Mouse (Mus musculus) regulatory T cell (primary cell): ENCODE data around the gene Yeats4.

Experiments used
- in situ Hi-C: fragments of 300-600 bp; cut with MboI, MseI; formaldehyde crosslinking; loops from one replicate; pipeline ENCODE4 v1.15.1; 2025; ENCODE audit warnings: high pct_unique_total_duplicates

The Yeats4 gene

DNA sequence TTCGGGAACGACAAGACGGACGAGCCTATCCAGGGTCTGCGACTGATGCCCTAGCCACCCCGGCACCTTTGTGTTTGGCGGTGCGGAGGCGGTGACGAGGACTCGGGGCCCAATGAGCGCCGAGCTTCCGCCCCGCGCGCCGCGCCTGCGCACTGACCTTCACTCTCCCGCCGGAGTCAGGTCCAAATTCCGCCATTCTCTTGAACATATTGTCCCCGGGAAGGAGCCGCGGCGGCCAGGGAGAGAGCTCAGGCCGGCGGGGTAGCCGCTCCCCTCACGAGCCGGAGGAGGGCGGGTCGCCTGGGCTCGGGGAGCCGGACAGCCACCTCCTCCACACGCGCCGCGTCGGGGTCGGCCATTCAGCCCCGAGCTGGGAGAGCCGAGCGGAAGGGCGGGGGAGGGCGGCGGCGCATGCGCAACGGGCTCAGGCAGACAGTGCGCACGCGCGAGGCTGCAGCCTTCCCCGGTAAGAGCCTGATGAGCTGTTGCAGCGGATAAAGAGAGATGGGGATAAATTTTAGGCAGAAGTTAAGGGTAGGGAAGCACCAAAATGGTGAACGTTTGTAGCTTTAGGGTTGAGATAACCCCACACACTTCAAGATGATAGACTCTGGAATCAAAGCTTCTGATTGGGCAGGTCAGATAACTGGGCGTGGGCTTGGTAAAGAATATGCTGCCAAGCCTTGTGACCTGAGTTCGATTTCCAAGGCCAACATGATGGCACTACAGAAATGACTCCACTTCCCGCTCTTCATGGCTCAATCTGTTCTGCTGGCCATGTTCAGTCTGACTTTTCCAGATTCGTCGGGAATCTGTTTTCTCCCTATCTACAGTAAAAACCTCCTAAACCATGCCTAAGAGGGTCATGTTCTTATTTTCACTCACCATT is at the start of gene Yeats4:
Gene Yeats4, minus strand, starts transcription at position 406 of the 889 bp plus-strand sequence.
- in situ Hi-C loops = loop anchor here (25.0 kb wide), 1 partner anchor 187 kb away; the partner anchor contains the start of gene Lrrc10

DNA sequence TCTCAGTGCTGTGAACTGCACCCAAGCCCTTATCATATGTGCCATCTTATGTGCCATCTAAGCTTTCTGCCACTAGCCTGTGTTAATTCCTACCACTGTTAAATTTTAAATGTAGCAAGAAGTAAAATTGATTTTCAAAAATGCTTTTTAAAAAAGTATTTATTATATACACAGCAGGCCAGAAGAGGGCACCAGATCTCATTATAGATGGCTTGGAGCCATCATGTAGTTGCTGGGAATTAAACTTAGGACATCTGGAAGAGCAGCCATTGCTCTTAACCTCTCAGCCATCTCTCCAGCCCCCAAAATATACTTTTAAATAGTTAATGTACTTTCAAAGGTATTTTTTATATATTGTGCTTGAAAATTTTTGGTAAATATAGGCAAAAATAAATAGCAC is 47.7 kb upstream of the Yeats4 start:
- in situ Hi-C loops = no loop called here

- in situ Hi-C loops = no loop called here
Observed at GRCm38 (mm10) chr10:117259870-117260269, 35.6 kb upstream of the Yeats4 start.

GRCm38 (mm10) chr10:117238603-117239002 is 14.3 kb upstream of the Yeats4 start, which contains the start of gene 9530003J23Rik:
Gene 9530003J23Rik, minus strand, starts transcription at chr10:117238703.
- in situ Hi-C loops = no loop called here

- in situ Hi-C loops = no loop called here
Observed at GRCm38 (mm10) chr10:117235866-117236265, 11.6 kb upstream of the Yeats4 start.

- in situ Hi-C loops = no loop called here
Observed at GRCm38 (mm10) chr10:117234825-117235224, 10.5 kb upstream of the Yeats4 start.

- in situ Hi-C loops = no loop called here
Observed at GRCm38 (mm10) chr10:117229826-117230225, 5.5 kb upstream of the Yeats4 start.

GRCm38 (mm10) chr10:117226002-117226401 is 1.7 kb upstream of the Yeats4 start:
- in situ Hi-C loops = no loop called here

GRCm38 (mm10) chr10:117225094-117225493 is 787 bp upstream of the Yeats4 start:
- in situ Hi-C loops = no loop called here

GRCm38 (mm10) chr10:117223758-117224101 is 577 bp downstream of the Yeats4 start:
- in situ Hi-C loops = loop anchor here (25.0 kb wide), 1 partner anchor 186 kb away; the partner anchor contains the start of gene Lrrc10

- in situ Hi-C loops = loop anchor here (25.0 kb wide), 1 partner anchor 186 kb away; the partner anchor contains the start of gene Lrrc10
Observed at GRCm38 (mm10) chr10:117222821-117223220, 1.5 kb downstream of the Yeats4 start.

DNA sequence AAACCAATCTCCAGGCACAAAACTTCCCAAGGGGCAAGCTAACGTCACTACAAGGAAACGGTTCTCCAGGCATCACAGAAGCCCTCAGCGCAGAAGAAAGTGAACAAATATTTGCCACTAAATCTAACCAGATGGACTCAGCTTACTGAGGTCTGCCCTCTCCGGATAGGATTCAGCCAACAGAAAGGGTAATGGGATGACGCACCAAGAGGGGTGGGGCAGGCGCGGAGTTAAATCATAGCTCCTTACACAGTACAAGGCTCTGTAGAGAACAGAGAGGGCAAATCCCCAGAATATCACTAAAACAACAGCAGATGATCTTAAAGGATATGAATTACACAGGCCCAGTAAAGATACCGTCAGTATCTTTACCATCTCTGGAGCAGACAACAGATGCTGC is 6.0 kb downstream of the Yeats4 start:
- in situ Hi-C loops = loop anchor here (10.0 to 25.0 kb wide), 2 partner anchors 181 to 264 kb away; partner anchors contain the start of genes Lrrc10 and Rab3ip

DNA sequence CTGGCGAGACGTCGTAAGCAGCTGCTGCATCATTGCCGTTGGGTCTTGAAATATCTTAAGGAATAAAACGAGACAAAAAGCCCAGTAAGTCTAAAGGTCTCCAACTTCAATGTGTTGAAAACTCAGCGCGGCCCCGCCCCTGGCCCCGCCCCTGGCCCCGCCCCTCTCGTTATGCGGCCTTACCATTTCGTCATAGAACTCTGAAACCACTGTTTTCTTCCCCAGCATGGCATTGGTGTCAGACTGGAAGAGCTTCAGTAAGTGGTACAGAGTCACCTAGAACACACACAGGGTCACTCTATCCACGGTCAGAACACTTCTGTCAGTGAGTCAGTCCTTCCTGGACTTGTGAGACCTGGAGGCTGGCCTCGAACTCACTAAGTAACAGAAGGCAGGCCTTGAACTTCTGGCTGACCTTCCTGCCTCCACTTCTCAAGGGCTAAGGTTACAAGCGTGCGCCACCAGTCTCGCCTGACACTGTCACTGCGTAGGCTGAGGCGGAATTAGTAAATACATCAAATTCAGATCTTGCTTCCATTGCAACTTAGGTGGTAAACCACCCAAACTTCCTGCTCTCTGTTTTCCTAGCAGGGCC is 7.0 kb downstream of the Yeats4 start:
- in situ Hi-C loops = loop anchor here (10.0 to 25.0 kb wide), 2 partner anchors 180 to 263 kb away; partner anchors contain the start of genes Lrrc10 and Rab3ip

DNA sequence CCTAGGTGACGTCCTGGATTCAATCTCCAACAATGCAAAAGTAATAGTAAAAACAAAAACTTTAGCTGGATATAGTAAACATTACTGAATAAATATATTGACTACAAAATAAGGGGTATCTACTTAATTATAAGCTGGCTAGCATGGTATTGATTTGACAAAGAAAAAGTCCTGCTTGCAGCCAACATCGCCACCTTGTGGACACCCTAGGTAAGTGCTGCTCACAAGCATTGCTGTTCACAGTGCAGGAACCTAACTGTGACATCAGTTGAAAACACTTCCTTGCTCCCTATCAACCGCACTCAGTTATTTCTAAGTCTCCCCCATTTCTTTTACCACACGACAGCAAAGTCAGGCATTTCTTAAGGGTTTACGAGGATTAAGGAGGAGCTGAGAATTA is 7.5 kb downstream of the Yeats4 start:
- in situ Hi-C loops = loop anchor here (10.0 to 25.0 kb wide), 2 partner anchors 179 to 262 kb away; partner anchors contain the start of genes Lrrc10 and Rab3ip

- in situ Hi-C loops = loop anchor here (10.0 to 25.0 kb wide), 2 partner anchors 179 to 261 kb away; partner anchors contain the start of genes Lrrc10 and Rab3ip
Observed at GRCm38 (mm10) chr10:117216132-117216495, 8.2 kb downstream of the Yeats4 start.

- in situ Hi-C loops = loop anchor here (10.0 to 25.0 kb wide), 2 partner anchors 178 to 261 kb away; partner anchors contain the start of genes Lrrc10 and Rab3ip
Observed at GRCm38 (mm10) chr10:117215409-117216131, 8.7 kb downstream of the Yeats4 start.

GRCm38 (mm10) chr10:117211023-117211422 is 13.3 kb downstream of the Yeats4 start:
- in situ Hi-C loops = loop anchor here (10.0 to 25.0 kb wide), 2 partner anchors 174 to 256 kb away; partner anchors contain the start of genes Lrrc10 and Rab3ip

DNA sequence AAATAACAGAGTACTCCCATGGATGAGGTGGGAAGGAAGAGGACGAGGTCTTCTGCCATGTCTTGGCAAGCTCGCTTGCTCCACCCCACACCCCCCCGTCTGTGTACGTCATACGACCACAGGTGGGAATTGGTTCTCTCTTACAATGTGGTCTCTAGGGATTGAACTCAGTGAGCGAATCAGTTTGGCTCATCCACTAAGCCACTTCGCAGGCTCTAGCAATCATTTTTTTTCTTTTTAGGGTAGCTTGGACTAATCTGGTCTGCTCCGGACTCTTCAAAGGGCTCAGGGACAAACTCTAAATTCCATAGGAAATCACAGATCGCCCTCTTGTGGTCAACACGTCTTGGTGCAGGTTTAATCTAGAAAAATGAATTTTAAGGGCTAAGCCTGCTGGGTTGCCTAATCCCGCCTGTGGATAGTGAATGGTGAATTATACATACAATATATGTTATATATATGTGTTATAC is 14.8 kb downstream of the Yeats4 start:
- in situ Hi-C loops = loop anchor here (25.0 kb wide), 1 partner anchor 172 kb away; the partner anchor contains the start of gene Lrrc10

DNA sequence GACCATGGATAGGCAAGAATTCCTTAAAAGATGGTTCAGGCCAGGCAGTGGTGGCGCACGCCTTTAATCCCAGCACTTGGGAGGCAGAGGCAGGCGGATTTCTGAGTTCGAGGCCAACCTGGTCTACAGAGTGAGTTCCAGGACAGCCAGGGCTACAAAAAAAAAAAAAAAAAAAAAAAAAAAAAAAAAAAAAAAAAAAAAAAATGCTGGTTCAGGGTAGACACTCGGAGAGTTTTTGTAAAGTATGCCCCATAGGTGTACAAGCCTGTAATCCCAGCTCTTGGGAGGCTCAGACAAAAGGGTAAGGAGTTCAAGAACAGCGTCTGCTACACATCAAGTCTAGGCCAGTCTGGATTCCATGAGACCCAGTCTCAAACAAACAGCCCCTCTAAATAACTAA is 15.5 kb downstream of the Yeats4 start:
- in situ Hi-C loops = loop anchor here (25.0 kb wide), 1 partner anchor 171 kb away; the partner anchor contains the start of gene Lrrc10

GRCm38 (mm10) chr10:117208221-117208620 is 16.1 kb downstream of the Yeats4 start:
- in situ Hi-C loops = loop anchor here (25.0 kb wide), 1 partner anchor 171 kb away; the partner anchor contains the start of gene Lrrc10

DNA sequence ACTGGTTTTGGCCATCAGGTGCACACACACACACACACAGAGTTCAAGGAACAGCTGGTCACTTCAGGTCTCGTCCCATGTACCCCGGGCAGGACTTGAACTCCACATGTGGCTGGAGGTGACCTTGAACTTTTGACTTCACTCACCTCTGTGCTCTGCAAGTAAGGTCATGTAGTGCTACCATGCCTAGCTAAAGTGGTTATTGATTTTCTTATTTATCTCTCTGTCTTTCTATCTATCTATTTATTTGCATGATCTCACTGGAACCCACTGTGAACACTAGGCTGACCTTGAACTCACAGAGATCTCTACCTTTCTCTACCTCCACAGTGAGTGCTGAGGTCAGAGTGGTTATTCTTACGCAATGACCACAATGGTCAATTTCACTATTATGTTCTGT is 18.2 kb downstream of the Yeats4 start:
- in situ Hi-C loops = loop anchor here (25.0 kb wide), 1 partner anchor 169 kb away; the partner anchor contains the start of gene Lrrc10
